Mouse (Mus musculus) hindbrain, embryonic 14.5 days (tissue): ENCODE data around the gene Adcy4. TPM values are rescaled to one million over a fixed set of nuclear protein-coding genes. Genes with fewer than 3 reads are reported as not detected.

Experiments
- ATAC-seq: fragments of 200-750 bp; cut with Nextera tagmentation; 2 replicates; pipeline ENCODE4 v1.8.0; 2017; ENCODE audit warnings: moderate number of reproducible peaks, mild to moderate bottlenecking, moderate TSS enrichment, moderate library complexity; ENCODE audit not compliant: low FRiP score
- DNase-seq: peaks from one replicate; pipeline ENCODE4 v3.0.0-alpha.2; 2015; ENCODE audit warnings: low spot score
- H3K27ac ChIP-seq: fragments of 300-500 bp; sonication (generic); 2 replicates; pipeline ENCODE4 v1.5.1; 2014; ENCODE audit warnings: mild to moderate bottlenecking, moderate library complexity
- H3K27me3 ChIP-seq: fragments of 300-500 bp; sonication (generic); 2 replicates; pipeline ENCODE4 v1.6.1; 2014; ENCODE audit warnings: mild to moderate bottlenecking, low read length, mixed read lengths; ENCODE audit not compliant: control insufficient read depth, insufficient read depth
- H3K36me3 ChIP-seq: fragments of 300-500 bp; sonication (generic); replicated peaks from 2 replicates; pipeline ENCODE4 v1.6.1; 2014; ENCODE audit not compliant: control insufficient read depth, insufficient read depth
- H3K4me1 ChIP-seq: fragments of 300-500 bp; sonication (generic); replicated peaks from 2 replicates; pipeline ENCODE4 v1.6.1; 2014; ENCODE audit warnings: antibody characterized with exemption, low read length, mixed read lengths; ENCODE audit not compliant: control insufficient read depth, insufficient read depth
- H3K4me2 ChIP-seq: fragments of 300-500 bp; sonication (generic); replicated peaks from 2 replicates; pipeline ENCODE4 v1.6.1; 2014; ENCODE audit warnings: mild to moderate bottlenecking, moderate library complexity
- H3K4me3 ChIP-seq: fragments of 300-500 bp; sonication (generic); replicated peaks from 2 replicates; pipeline ENCODE4 v1.5.1; 2014; ENCODE audit warnings: mild to moderate bottlenecking, low read length
- H3K9ac ChIP-seq: fragments of 300-500 bp; sonication (generic); 2 replicates; pipeline ENCODE4 v1.6.1; 2014
- H3K9me3 ChIP-seq: fragments of 300-500 bp; sonication (generic); 2 replicates; pipeline ENCODE4 v1.6.1; 2016; ENCODE audit warnings: low read length; ENCODE audit not compliant: control insufficient read depth
- WGBS: fragments of 180-500 bp; shearing (Covaris S2); extraction: QIAGEN DNeasy Blood & Tissue Kit; methylation state at CpG from one replicate; pipeline ENCODE4 v1.1.7; 2014; 5-methylcytosine and 5-hydroxymethylcytosine counted together
- polyA plus RNA-seq: library from polyadenylated mRNA; unstranded; fragments of >200 nt; fragmentation: Nextera tagmentation; extraction: Ambion mirVana; gene quantifications from 2 replicates; pipeline ENCODE4 v1.2.1, GENCODE M21; 2014

The Adcy4 gene
- polyA plus RNA-seq, 1 experiment from 2014 or later = 5.8 TPM

- WGBS = 89% methylated on average over 14 of the region's 15 CpGs
- ATAC-seq = no peak
Observed at GRCm38 (mm10) chr14:55795380-55796163, 11.7 kb upstream of the Adcy4 start.

GRCm38 (mm10) chr14:55793946-55794345, 10.1 kb upstream of the Adcy4 start:
- H3K36me3 ChIP-seq = no peaks in the 10 kb centered on the region
- 67% methylated on average over 2 of the region's 2 CpGs for WGBS
- no peak for ATAC-seq
- no peaks in the 10 kb centered on the region for H3K9me3 ChIP-seq
- DNase-seq = no peak
- no peak overlapping the region for H3K9ac ChIP-seq
- no peak overlapping the region for H3K4me3 ChIP-seq
- H3K27ac ChIP-seq = no peak overlapping the region
- H3K4me1 ChIP-seq = no peaks in the 10 kb centered on the region
- H3K27me3 ChIP-seq = peaks cover 21% of the 10 kb centered on the region
- no peak overlapping the region for H3K4me2 ChIP-seq

More at GRCm38 (mm10) chr14:55795380-55796163, 11.7 kb upstream of the Adcy4 start:
- H3K4me3 ChIP-seq = no peak overlapping the region
- H3K4me1 ChIP-seq = no peaks in the 10 kb centered on the region
- H3K9ac ChIP-seq = no peak overlapping the region
- no peaks in the 10 kb centered on the region for H3K9me3 ChIP-seq
- no peak for DNase-seq
- H3K27ac ChIP-seq = no peak overlapping the region
- no peak overlapping the region for H3K4me2 ChIP-seq
- H3K36me3 ChIP-seq = no peaks in the 10 kb centered on the region
- peaks cover 5% of the 10 kb centered on the region; the same call in 1 of the 2 replicates for H3K27me3 ChIP-seq

- Histone ChIP-seq H3K4me2 (no peak overlapping the region), H3K4me1 (no peaks in the 10 kb centered on the region), H3K27ac (no peak overlapping the region), H3K4me3 (no peak overlapping the region), H3K9ac (no peak overlapping the region), H3K36me3 (no peaks in the 10 kb centered on the region), H3K27me3 (peaks cover 26% of the 10 kb centered on the region), H3K9me3 (no peaks in the 10 kb centered on the region)
- 76% methylated on average over 2 of the region's 2 CpGs for WGBS
- no peak for ATAC-seq
- no peak for DNase-seq
Observed at GRCm38 (mm10) chr14:55793461-55793860, 9.6 kb upstream of the Adcy4 start.

- H3K36me3 ChIP-seq = no peaks in the 10 kb centered on the region
- H3K9me3 ChIP-seq = no peaks in the 10 kb centered on the region
- H3K27me3 ChIP-seq = peaks cover 76% of the 10 kb centered on the region
- DNase-seq (no peak), ATAC-seq (no peak)
- H3K4me1 ChIP-seq = peaks cover 2% of the 10 kb centered on the region; the same call in 1 of the 2 replicates
- no peak within 1 kb of the TSS for H3K9ac ChIP-seq
- no peak within 1 kb of the TSS for H3K27ac ChIP-seq
- H3K4me3 ChIP-seq = peak within 1 kb of the TSS; percentile 19
- 7% methylated on average over 40 of the region's 40 CpGs for WGBS
- peak within 1 kb of the TSS; percentile 38 for H3K4me2 ChIP-seq
Observed at GRCm38 (mm10) chr14:55788256-55789050, 4.6 kb upstream of the Adcy4 start, which contains the start of gene Ripk3. Ripk3 (minus strand) TSS chr14:55788865.

GRCm38 (mm10) chr14:55787731-55788130, 3.8 kb upstream of the Adcy4 start:
- H3K9me3 ChIP-seq = no peaks in the 10 kb centered on the region
- WGBS = 31% methylated on average over 11 of the region's 11 CpGs
- no peak for DNase-seq
- no peak for ATAC-seq
- no peak overlapping the region for H3K4me3 ChIP-seq
- no peaks in the 10 kb centered on the region for H3K36me3 ChIP-seq
- H3K9ac ChIP-seq = no peak overlapping the region
- H3K4me1 ChIP-seq = peaks cover 4% of the 10 kb centered on the region; the same call in 1 of the 2 replicates
- H3K4me2 ChIP-seq = no peak overlapping the region
- H3K27ac ChIP-seq = no peak overlapping the region
- H3K27me3 ChIP-seq = peaks cover 83% of the 10 kb centered on the region

GRCm38 (mm10) chr14:55785195-55785594, 1.3 kb upstream of the Adcy4 start:
- Histone ChIP-seq H3K4me3 (no peak overlapping the region), H3K4me1 (peaks cover 4% of the 10 kb centered on the region; the same call in 1 of the 2 replicates), H3K27me3 (peaks cover 89% of the 10 kb centered on the region), H3K9ac (no peak overlapping the region), H3K4me2 (no peak overlapping the region), H3K36me3 (no peaks in the 10 kb centered on the region), H3K27ac (no peak overlapping the region), H3K9me3 (no peaks in the 10 kb centered on the region)
- 26% methylated on average over 6 of the region's 6 CpGs for WGBS
- DNase-seq (no peak), ATAC-seq (no peak)

GRCm38 (mm10) chr14:55783171-55783957, 531 bp downstream of the Adcy4 start:
- Histone ChIP-seq H3K4me2 (peak overlapping the region; percentile 46), H3K9me3 (no peaks in the 10 kb centered on the region), H3K27me3 (peaks cover 71% of the 10 kb centered on the region), H3K4me1 (peaks cover 4% of the 10 kb centered on the region; the same call in 1 of the 2 replicates), H3K9ac (0 out of 2 replicates have a peak overlapping the region, but pooled peaks have one; percentile 28), H3K4me3 (peak overlapping the region; percentile 24), H3K36me3 (no peaks in the 10 kb centered on the region), H3K27ac (no peak overlapping the region)
- 2% methylated on average over 31 of the region's 31 CpGs for WGBS
- ATAC-seq = no peak
- DNase-seq = peak; percentile 45

GRCm38 (mm10) chr14:55782361-55782960, 1.4 kb downstream of the Adcy4 start:
- DNase-seq = no peak
- no peaks in the 10 kb centered on the region for H3K36me3 ChIP-seq
- H3K4me3 ChIP-seq = 0 out of 2 replicates have a peak overlapping the region, but pooled peaks have one; percentile 24
- no peaks in the 10 kb centered on the region for H3K9me3 ChIP-seq
- no peak overlapping the region for H3K27ac ChIP-seq
- WGBS = 56% methylated on average over 9 of the region's 9 CpGs
- peak overlapping the region; percentile 46; the same call in 1 of the 2 replicates for H3K4me2 ChIP-seq
- H3K4me1 ChIP-seq = peaks cover 4% of the 10 kb centered on the region; the same call in 1 of the 2 replicates
- peaks cover 62% of the 10 kb centered on the region for H3K27me3 ChIP-seq
- H3K9ac ChIP-seq = no peak overlapping the region
- ATAC-seq = no peak
